Mouse (Mus musculus): Measurements from ENCODE around the gene Olfr1286. TPM values are rescaled to one million over a fixed set of nuclear protein-coding genes. Genes with fewer than 3 reads are reported as not detected.

Gene Olfr1286
- not detected in 2 replicates for polyA plus RNA-seq (2012; ENCODE audit: low replicate concordance)

DNA sequence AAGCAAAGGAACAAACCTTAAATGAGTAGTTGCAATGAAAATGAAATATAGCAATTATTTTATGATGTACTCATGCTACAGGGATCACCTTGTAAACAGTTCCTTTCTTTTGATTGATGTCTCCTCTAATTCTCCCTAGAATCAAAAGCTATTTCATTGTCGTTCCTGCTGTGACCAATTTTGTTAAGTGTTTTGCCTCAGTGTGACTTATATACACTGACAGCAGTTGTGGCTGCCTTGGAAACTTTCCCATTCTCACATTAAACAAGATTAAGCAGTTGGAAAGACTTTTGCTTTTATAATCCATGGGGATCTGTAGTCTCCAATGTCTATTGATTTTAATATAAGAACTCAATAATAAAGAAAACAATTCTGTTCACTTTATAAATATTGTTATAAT lies at the start of gene Olfr1286:
TSS of gene Olfr1286 (minus strand) at position 185 of the 400 bp plus-strand sequence.

DNA sequence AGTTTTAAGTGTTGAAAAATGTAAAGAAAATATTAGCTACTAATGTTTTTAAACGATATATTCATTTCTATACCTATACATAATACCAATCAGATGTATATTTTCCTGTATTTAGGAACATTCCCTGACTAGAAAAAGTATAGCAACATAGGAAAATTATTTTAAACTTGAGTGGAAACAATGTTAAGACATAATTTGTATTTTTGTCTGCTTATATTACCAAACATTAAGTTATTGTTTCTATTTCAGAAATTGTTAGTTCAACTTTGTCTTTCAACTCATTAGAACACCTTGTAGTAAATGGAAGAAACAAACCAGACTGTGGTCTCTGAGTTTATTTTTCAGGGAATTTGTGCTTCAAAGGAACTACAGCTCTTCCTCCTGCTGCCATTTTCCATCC lies 25.9 kb upstream of the Olfr1286 start, which contains the start of gene Olfr1287:
TSS of gene Olfr1287 (plus strand) at position 301 of the 400 bp plus-strand sequence.

DNA sequence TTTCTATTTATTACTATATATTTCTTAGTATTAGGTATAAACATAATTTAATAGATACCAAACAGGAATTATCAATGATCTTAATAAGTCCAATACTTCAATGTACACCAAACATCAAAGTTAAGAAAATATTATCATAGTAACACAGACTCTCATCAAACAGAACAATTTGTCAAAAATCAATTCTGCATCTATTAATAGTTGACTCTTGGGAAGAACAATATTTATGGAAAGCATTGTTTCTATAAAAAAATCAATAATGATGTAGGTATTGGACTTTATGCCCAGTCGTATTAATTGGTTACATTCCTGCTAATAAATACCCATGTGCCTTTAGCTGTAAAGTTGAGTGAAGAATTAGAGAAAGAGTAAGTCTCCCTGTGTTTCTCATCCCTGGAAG lies 47.7 kb downstream of the Olfr1286 start, which contains the start of gene Olfr1284:
TSS of gene Olfr1284 (plus strand) at position 301 of the 400 bp plus-strand sequence.

Other genes starting within 250 kb of the Olfr1286 start
- gene 4930430A15Rik, start 193.5 kb downstream of the Olfr1286 start, polyA plus RNA-seq (2012; ENCODE audit: low replicate concordance): not detected in 2 replicates
- gene Olfr1275, start 187.8 kb downstream of the Olfr1286 start, polyA plus RNA-seq (2012; ENCODE audit: low replicate concordance): 0.14 TPM in 1 of 2 replicates, not detected in the other
- gene Olfr1276, start 168.6 kb downstream of the Olfr1286 start, polyA plus RNA-seq (2012; ENCODE audit: low replicate concordance): not detected in 2 replicates
- not detected in 2 replicates for gene Olfr1277, start 149.0 kb downstream of the Olfr1286 start, polyA plus RNA-seq (2012; ENCODE audit: low replicate concordance)
- not detected in 2 replicates for gene Olfr1278, start 133.0 kb downstream of the Olfr1286 start, polyA plus RNA-seq (2012; ENCODE audit: low replicate concordance)
- gene Olfr1279, start 122.5 kb downstream of the Olfr1286 start, polyA plus RNA-seq (2012; ENCODE audit: low replicate concordance): not detected in 2 replicates
- gene Olfr1280, start 109.1 kb downstream of the Olfr1286 start, polyA plus RNA-seq (2012; ENCODE audit: low replicate concordance): not detected in 2 replicates
- not detected in 2 replicates for gene Olfr1281, start 96.6 kb downstream of the Olfr1286 start, polyA plus RNA-seq (2012; ENCODE audit: low replicate concordance)
- gene Olfr1282, start 87.0 kb downstream of the Olfr1286 start, polyA plus RNA-seq (2012; ENCODE audit: low replicate concordance): not detected in 2 replicates
- gene Olfr1283, start 56.3 kb downstream of the Olfr1286 start, polyA plus RNA-seq (2012; ENCODE audit: low replicate concordance): not detected in 2 replicates
- gene Olfr1284, start 47.6 kb downstream of the Olfr1286 start, polyA plus RNA-seq (2012; ENCODE audit: low replicate concordance): not detected in 2 replicates
- 0.21 TPM in 1 of 2 replicates, not detected in the other for gene Olfr1287, start 26.0 kb upstream of the Olfr1286 start, polyA plus RNA-seq (2012; ENCODE audit: low replicate concordance)
- gene Olfr1288, start 51.0 kb upstream of the Olfr1286 start, polyA plus RNA-seq (2012; ENCODE audit: low replicate concordance): not detected in 2 replicates
- gene Olfr1289, start 57.7 kb upstream of the Olfr1286 start, polyA plus RNA-seq (2012; ENCODE audit: low replicate concordance): not detected in 2 replicates
- gene Olfr1290, start 70.7 kb upstream of the Olfr1286 start, polyA plus RNA-seq (2012; ENCODE audit: low replicate concordance): not detected in 2 replicates
- not detected in 2 replicates for gene Olfr1291-ps1, start 74.1 kb upstream of the Olfr1286 start, polyA plus RNA-seq (2012; ENCODE audit: low replicate concordance)
- not detected in 2 replicates for gene Olfr1293-ps, start 102.1 kb upstream of the Olfr1286 start, polyA plus RNA-seq (2012; ENCODE audit: low replicate concordance)
- gene Olfr1294, start 117.2 kb upstream of the Olfr1286 start, polyA plus RNA-seq (2012; ENCODE audit: low replicate concordance): not detected in 2 replicates
- not detected in 2 replicates for gene Olfr1295, start 146.6 kb upstream of the Olfr1286 start, polyA plus RNA-seq (2012; ENCODE audit: low replicate concordance)
- gene Olfr1297, start 203.4 kb upstream of the Olfr1286 start, polyA plus RNA-seq (2012; ENCODE audit: low replicate concordance): not detected in 2 replicates
- not detected in 2 replicates for gene Olfr1298, start 226.1 kb upstream of the Olfr1286 start, polyA plus RNA-seq (2012; ENCODE audit: low replicate concordance)
- gene Olfr1299, start 238.3 kb upstream of the Olfr1286 start, polyA plus RNA-seq (2012; ENCODE audit: low replicate concordance): not detected in 2 replicates